Mouse (Mus musculus): ENCODE results near the gene Sh3rf1.

Sh3rf1 gene

GRCm38 (mm10) chr8:61274602-61275462, 51.2 kb downstream of the Sh3rf1 start:
- ChIA-PET POLR2A (interaction anchor here in 2 of 4 experiments (0.5 to 0.6 kb wide), 2 partner anchors 213 to 332 kb away, joined by 3 to 6 read pairs; no protein-coding TSS in a partner anchor), CTCF (no interaction called here)

DNA sequence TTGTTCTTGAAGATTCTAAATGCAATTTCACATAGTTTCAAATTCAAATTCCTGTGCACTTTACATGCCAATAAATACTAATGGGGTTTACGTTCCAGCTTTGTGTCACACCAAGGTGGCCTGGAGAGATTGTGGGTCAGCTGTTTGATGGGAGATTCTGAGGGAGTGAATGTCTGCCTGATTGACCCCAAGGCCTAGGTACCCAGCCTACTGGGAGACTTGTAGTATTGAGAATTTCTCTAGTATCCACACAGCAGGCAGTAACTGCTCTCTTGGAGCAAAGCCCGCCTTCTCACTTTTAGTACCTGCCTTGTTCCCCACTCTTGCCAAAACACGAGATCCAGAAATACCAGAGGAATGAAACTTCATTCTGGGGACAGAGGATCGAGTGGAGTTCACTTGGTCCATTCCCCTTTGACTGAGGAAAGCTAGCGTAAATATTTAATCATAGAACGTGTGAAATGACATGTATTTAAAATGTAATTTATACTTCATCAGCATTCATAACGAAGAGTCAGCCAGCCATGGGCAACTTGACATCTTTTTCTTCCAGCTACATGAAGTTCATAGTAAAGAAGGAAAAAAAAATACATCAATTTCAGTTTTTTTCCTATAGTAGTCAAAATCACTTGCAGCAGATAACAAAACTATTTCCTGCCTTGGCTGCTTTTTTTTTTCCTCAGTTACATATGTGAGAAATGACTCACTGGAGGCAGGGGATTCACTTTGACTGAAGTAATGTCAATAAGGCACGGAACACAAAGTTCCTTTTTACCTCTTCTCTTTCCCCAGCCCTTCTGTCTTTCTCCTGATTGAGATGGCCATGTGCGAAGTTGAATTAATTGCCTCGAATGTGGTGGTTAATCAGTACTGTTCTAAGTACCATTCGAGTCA, 52.0 kb downstream of the Sh3rf1 start:
- ChIA-PET CTCF (no interaction called here), POLR2A (interaction anchor here in 1 of 4 experiments (1.1 kb wide), 1 partner anchor 8 kb away, joined by 3 read pairs; no protein-coding TSS in a partner anchor)

DNA sequence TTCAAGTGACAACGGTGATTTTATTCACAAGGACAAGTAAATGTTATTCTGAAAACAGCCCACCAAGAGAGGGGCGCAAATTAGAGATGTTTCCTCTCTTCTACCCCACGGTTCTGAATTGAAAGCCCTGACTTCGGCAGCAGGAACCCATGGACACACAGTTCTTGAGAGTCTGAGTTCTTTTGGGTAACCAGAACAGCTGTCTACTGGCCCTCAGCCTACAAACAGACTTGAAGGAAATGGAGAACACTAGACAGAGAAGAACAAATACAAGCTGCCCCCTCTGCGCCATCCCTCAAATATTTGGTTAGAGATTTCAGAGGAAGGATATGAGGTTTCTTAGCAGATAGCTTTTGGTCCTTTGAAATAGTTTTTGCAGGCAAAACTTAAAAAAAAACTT, 52.7 kb downstream of the Sh3rf1 start:
- POLR2A ChIA-PET: interaction anchor here in 1 of 4 experiments (0.9 to 1.1 kb wide), 2 partner anchors 8 to 11 kb away, joined by 3 read pairs; no protein-coding TSS in a partner anchor
- CTCF ChIA-PET: no interaction called here

DNA sequence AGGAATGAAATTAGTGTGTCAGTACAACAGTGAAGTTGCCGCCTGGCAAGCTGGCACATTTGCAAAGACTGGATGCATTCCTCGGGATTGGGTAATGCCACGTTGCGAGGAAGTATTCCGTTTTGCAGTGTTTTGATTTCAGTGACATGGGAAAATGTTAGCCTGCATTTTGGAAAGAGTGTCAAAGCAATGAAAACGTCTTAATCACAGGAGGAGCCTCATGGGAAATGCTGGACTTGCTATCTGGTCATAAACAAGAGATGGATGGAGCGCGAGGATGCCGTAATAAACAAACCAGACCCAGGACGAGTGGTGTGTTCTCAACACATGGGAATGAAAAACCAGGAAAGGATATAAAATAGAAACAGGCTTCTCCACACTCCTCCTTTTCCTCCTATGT, 55.4 kb downstream of the Sh3rf1 start:
- ChIA-PET POLR2A (no interaction called here), CTCF (no interaction called here)

- ChIA-PET CTCF (no interaction called here), POLR2A (interaction anchor here in 1 of 4 experiments (0.7 to 1.2 kb wide), 3 partner anchors 11 to 20 kb away, joined by 3 read pairs; no protein-coding TSS in a partner anchor)
These were observed 58.9 kb downstream of the Sh3rf1 start for GRCm38 (mm10) chr8:61282303-61283168.

DNA sequence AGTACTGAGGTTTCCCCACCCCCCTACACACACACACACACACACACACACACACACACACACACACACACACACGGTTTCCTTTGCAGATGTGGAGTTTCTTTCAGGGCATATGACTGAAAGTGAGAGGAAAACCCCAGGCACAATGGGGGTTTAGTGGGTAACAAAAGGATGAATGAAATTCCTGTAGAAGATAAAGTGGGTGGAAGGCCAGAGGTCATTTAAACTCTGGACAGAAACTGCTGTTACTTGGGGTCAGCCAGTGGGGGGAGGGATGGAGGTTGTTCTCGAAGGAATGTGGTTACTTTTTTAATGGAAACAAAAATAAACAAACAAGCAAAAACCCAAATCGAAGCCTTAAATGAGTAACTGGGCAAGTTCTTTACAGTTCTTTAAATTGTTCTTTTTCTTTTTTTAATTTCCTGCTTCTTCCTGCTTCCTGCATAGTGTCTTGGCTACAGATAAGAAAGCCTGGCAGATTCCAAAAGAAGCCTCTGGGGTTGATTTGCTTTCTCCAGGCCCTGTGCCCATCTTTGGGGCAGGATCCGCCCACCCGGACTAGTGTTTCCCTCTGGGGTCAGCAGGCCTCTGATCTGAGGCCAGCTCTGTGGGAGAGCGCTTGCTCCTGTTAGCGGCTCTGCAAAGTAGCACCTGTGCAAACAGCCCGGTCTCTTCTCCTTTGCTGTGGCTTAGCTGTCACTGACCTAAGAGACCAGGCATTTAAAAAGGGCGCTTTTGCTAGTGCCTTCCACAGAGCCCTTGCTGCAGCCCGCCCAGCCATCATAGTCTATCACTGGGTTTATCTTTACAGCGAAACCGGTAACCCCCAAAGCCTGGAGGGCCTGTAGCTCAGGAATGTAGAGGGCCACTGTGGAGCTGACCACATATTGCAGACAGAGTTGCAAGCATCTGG, 59.8 kb downstream of the Sh3rf1 start:
- POLR2A ChIA-PET: no interaction called here

GRCm38 (mm10) chr8:61285896-61286295, 62.2 kb downstream of the Sh3rf1 start:
- ChIA-PET POLR2A (interaction anchor here in 3 of 4 experiments (0.6 to 1.8 kb wide), 3 partner anchors 22 to 628 kb away, joined by 3 to 5 read pairs (median 4); no protein-coding TSS in a partner anchor), CTCF (no interaction called here)

More for the DNA sequence above, 59.8 kb downstream of the Sh3rf1 start:
- CTCF ChIA-PET: no interaction called here

GRCm38 (mm10) chr8:61286394-61286793, 62.7 kb downstream of the Sh3rf1 start:
- POLR2A ChIA-PET: interaction anchor here in 2 of 4 experiments (0.6 to 1.2 kb wide), 3 partner anchors 9 to 627 kb away, joined by 3 to 4 read pairs (median 3); no protein-coding TSS in a partner anchor
- CTCF ChIA-PET: no interaction called here

DNA sequence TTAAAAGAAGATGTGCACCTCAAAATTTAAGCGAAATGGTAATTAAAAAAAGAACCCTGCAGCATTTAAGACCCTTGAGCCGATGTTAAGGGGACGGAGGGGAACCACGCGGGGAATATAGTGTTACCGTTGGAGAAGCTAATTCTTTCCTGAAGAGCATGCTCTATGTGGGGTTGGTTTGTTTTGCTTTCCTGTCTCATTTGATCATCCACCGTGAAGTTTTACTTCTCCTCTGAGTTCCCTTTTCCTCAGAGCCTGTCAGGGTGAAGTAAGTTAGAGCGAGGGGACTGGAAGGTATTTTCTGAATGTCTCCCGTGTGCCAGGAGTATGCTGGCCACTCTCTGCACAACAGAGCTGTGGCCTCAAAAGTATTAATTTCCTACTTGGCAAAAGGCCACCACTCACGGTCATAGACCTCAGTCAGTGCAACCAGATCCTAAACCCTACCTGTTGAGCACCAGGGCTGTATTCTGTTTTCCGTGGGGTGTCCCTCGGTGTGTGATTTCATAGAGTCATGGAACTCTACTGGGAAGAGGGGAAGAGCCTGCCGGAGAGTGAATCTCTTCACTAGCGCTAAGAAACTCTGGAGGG, 63.2 kb downstream of the Sh3rf1 start:
- POLR2A ChIA-PET: interaction anchor here in 2 of 4 experiments (0.6 to 1.2 kb wide), 4 partner anchors 10 to 627 kb away, joined by 3 to 7 read pairs (median 4); no protein-coding TSS in a partner anchor

GRCm38 (mm10) chr8:61288006-61288566, 64.4 kb downstream of the Sh3rf1 start:
- ChIA-PET POLR2A (no interaction called here), CTCF (no interaction called here)

More for the DNA sequence above, 63.2 kb downstream of the Sh3rf1 start:
- CTCF ChIA-PET: interaction anchor here in 1 of 4 experiments (0.6 kb wide), 1 partner anchor 246 kb away, joined by 5 read pairs; no protein-coding TSS in a partner anchor

DNA sequence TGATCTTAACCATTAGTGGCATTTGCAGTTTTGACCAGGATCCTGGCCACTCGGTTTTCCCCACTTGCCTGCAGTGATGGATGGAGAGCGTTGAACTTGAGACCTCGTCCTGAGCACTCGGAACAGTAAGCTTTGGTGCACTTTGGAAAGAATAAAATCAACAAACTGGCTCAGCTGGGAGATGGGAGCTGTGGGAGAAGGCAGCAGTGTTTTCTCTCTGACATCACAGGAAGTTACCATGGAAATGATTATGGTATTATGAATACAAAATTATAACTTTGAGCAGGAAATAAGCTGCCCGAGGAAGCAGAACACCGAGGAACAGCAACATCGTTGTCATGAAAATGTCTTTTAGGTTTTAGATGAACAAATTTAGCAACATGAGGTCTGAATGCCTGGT, 65.0 kb downstream of the Sh3rf1 start:
- CTCF ChIA-PET: no interaction called here

DNA sequence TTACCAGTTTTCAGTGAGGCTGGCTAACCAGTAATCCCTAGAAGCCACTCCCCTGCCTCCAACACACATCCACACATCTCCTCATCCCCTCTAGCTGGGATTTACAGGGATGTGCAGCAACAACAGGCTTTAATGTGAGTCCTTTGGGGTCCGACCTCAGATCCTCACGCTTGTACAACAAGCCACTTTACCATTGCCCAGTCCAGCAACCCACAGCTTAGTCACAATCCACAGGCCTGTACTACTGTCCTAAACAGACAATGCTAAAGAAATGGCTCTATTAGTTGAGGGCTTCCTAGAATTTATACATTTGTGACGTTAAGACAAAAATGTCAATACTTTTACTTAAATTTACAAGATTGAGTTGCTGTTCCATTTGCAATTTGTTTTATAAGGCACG, 71.4 kb downstream of the Sh3rf1 start:
- ChIA-PET CTCF (no interaction called here), POLR2A (interaction anchor here in 2 of 4 experiments (0.6 to 1.1 kb wide), 2 partner anchors 18 to 32 kb away, joined by 3 to 4 read pairs; no protein-coding TSS in a partner anchor)

More for the DNA sequence above, 65.0 kb downstream of the Sh3rf1 start:
- POLR2A ChIA-PET: no interaction called here

DNA sequence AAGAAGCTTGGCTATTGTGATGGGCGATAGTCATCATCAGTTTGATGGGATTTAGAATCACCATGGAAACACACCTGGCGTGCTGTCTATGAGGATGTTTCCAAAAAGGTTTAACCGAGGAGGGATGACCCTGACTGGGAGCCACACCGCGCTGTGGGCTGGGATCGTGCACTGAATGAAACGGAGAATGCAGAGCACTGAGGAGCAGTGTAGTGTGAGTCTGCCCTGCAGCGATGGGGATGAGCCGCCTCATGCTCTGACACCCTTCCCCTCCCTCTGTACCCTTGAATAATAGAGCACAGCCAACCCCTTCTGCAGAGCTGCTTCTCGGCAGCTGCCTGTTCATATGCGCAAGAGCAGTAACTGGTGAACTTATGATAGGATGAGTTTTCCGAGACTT, 71.8 kb downstream of the Sh3rf1 start:
- CTCF ChIA-PET: no interaction called here
- POLR2A ChIA-PET: interaction anchor here in 2 of 4 experiments (0.6 to 1.1 kb wide), 2 partner anchors 18 to 32 kb away, joined by 3 to 4 read pairs; no protein-coding TSS in a partner anchor

GRCm38 (mm10) chr8:61298828-61299227, 75.2 kb downstream of the Sh3rf1 start:
- POLR2A ChIA-PET: no interaction called here
- CTCF ChIA-PET: no interaction called here

DNA sequence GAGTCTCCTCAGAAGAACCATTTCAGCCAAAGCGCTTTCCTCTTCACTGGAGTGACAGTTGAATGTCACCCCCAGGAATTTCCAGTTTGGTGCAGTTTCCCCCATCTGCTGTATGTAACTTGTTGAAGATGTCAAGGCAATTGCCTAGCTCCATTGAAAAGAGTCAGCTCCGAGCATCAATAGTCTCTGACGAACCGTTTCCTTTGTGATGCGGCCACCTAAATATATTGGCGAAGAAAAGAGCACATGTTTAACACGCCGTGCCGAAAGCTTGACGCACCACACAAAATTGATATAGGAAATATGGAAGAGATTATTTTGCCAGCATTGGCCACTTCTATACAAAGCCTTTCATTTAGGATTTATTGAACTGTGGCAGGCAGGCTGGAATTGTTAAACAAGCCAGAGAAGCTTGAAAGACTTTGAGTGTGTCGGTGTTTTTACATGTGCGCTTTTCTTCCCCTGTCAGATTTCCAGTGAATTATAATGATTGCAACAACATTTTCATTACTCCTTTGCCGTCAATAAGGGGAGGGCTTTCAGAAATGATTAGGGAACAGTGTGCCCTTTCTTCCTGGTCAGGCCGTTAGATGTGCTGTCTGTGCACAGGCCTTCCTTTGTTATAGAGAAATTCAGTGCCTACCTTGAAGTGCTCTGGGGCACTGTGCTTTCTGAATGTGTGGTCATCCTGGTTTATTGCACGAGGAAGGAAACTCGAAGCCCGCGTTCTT, 77.8 kb downstream of the Sh3rf1 start:
- CTCF ChIA-PET: no interaction called here
- POLR2A ChIA-PET: interaction anchor here in 1 of 4 experiments (1.3 kb wide), 1 partner anchor 8 kb away, joined by 5 read pairs; no protein-coding TSS in a partner anchor

DNA sequence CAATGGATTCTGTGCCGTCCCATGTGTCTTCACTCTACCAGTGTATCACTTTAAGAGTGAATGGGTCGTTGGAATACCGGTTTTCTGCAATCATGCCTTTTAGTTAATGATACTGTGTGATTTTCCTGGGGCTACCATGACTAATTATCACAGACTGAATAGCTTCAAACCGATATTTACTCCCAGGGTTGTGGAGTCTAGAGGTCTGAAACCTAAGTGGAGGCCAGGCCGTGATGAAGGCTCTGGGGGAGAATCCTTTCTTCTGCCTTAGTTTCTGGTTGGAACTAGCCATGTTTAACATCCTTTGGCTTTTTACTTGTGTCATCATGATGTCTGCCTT, 78.3 kb downstream of the Sh3rf1 start:
- POLR2A ChIA-PET: interaction anchor here in 1 of 4 experiments (1.3 kb wide), 1 partner anchor 8 kb away, joined by 5 read pairs; no protein-coding TSS in a partner anchor
- CTCF ChIA-PET: no interaction called here
